Mouse (Mus musculus) brain, embryonic 14.5 days (tissue): ENCODE data around the gene Med12l. TPM values are rescaled to one million over a fixed set of nuclear protein-coding genes. Genes with fewer than 3 reads are reported as not detected.
"Not testable (repeated sequence)": the region's sequence is repeated elsewhere in the genome, so short reads cannot be mapped to it uniquely, and the experiment has no call there.

Source experiments
- DNase-seq: peaks from one replicate; pipeline ENCODE4 v3.0.0-alpha.2; 2011; ENCODE audit warnings: low read depth
- CTCF ChIP-seq: fragments of 200-500 bp; IDR thresholded peaks from 2 replicates; pipeline ENCODE4 v1.5.1; 2012; ENCODE audit warnings: inconsistent platforms, mild to moderate bottlenecking, moderate library complexity, borderline replicate concordance; ENCODE audit not compliant: insufficient read depth, insufficient read length; ENCODE audit errors: extremely low read depth
- POLR2A ChIP-seq: fragments of 200-500 bp; IDR thresholded peaks from 2 replicates; pipeline ENCODE4 v1.6.1; 2012; ENCODE audit warnings: mild to moderate bottlenecking, inconsistent platforms, borderline replicate concordance; ENCODE audit not compliant: poor library complexity, insufficient read depth, insufficient read length, severe bottlenecking; ENCODE audit errors: extremely low read depth
- polyA plus RNA-seq: library from polyadenylated mRNA; depleted of rRNA; stranded (reverse); fragments of >200 nt; gene quantifications from 2 replicates; pipeline ENCODE4 v1.2.3, GENCODE M21; 2012

The Med12l gene
- polyA plus RNA-seq, 1 experiment = 12.3 TPM

- TF ChIP-seq POLR2A = no peak
- peak; percentile 70; the same call in 1 of the 2 replicates for TF ChIP-seq CTCF
- DNase-seq = peak; percentile 82
Measured at GRCm38 (mm10) chr3:59079327-59079726, 73.7 kb downstream of the Med12l start.

GRCm38 (mm10) chr3:59080293-59080916 is 74.8 kb downstream of the Med12l start:
- no peak for TF ChIP-seq CTCF
- TF ChIP-seq POLR2A = no peak
- no peak for DNase-seq

- no peak for DNase-seq
- TF ChIP-seq POLR2A (no peak), CTCF (no peak)
Measured at GRCm38 (mm10) chr3:59080919-59081318, 75.3 kb downstream of the Med12l start.

GRCm38 (mm10) chr3:59092702-59093101 is 87.1 kb downstream of the Med12l start:
- no peak for DNase-seq
- TF ChIP-seq POLR2A (no peak), CTCF (no peak)

GRCm38 (mm10) chr3:59097421-59097820 is 91.8 kb downstream of the Med12l start:
- no peak for TF ChIP-seq CTCF
- no peak for TF ChIP-seq POLR2A
- no peak for DNase-seq

GRCm38 (mm10) chr3:59098540-59098939 is 92.9 kb downstream of the Med12l start:
- no peak for DNase-seq
- TF ChIP-seq POLR2A (no peak), CTCF (no peak)

GRCm38 (mm10) chr3:59101218-59101986 is 95.8 kb downstream of the Med12l start, which contains the start of gene Gpr171:
Gene Gpr171, minus strand, starts transcription at chr3:59101821.
- no peak for DNase-seq
- TF ChIP-seq POLR2A (no peak), CTCF (no peak)

- no peak for TF ChIP-seq POLR2A
- TF ChIP-seq CTCF = no peak
- DNase-seq = no peak
Measured at GRCm38 (mm10) chr3:59102146-59102545, 96.5 kb downstream of the Med12l start.

GRCm38 (mm10) chr3:59104462-59104861 is 98.8 kb downstream of the Med12l start:
- DNase-seq = no peak
- TF ChIP-seq CTCF (no peak), POLR2A (no peak)

- no peak for DNase-seq
- TF ChIP-seq CTCF = no peak
- TF ChIP-seq POLR2A = no peak
Measured at GRCm38 (mm10) chr3:59107439-59107838, 101.8 kb downstream of the Med12l start.

GRCm38 (mm10) chr3:59109834-59110233 is 104.2 kb downstream of the Med12l start:
- not testable (repeated sequence) for DNase-seq

GRCm38 (mm10) chr3:59111944-59112343 is 106.3 kb downstream of the Med12l start:
- TF ChIP-seq CTCF = no peak
- no peak for TF ChIP-seq POLR2A
- no peak for DNase-seq

- not testable (repeated sequence) for DNase-seq
Measured at GRCm38 (mm10) chr3:59113291-59113690, 107.7 kb downstream of the Med12l start.
